Mouse (Mus musculus): ENCODE measurements around the gene Col9a2. TPM values are rescaled to one million over a fixed set of nuclear protein-coding genes. Genes with fewer than 3 reads are reported as not detected.

The Col9a2 gene
- polyA plus RNA-seq (2012; ENCODE audit: insufficient read depth, insufficient read length, missing spikeins), result not detected in 2 replicates

GRCm38 (mm10) chr4:121039331-121040115 lies at the start of gene Col9a2:
Gene Col9a2 (plus strand): TSS chr4:121039385.
- Histone ChIP-seq H3K4me1 (ENCODE audit: control insufficient read depth, insufficient read depth, insufficient read length, low read length) (no peaks in the 10 kb centered on the region), H3K27ac (replicated peaks; ENCODE audit: low read depth, low read length) (no peak within 1 kb of the TSS), H3K4me3 (ENCODE audit: insufficient read depth, low read depth, low read length) (0 out of 2 replicates have a peak within 1 kb of the TSS, but pooled peaks have one; percentile 16)

DNA sequence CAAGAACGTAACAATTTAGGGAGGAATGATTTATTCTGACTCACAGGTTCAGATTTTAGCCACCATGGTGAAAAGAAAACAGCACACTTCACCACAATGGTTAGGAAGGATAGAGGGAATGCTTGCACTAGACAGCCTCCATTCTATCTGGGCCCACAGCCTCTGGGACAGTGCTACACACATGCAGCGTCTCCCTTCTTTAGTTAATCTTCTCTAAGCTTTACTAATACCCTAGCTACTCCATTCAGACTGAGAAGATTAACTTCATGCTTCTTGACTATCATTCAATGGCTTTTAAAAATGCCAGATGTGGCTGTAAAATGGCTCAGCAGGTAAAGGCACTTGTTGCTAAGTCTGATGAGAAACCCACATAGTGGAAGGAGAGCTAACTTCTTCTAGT lies 46.9 kb upstream of the Col9a2 start:
- H3K4me3 ChIP-seq (ENCODE audit: insufficient read depth, low read depth, low read length), result no peak overlapping the region
- H3K27ac ChIP-seq (replicated peaks; ENCODE audit: low read depth, low read length), result no peak overlapping the region; the same call in 1 of the 2 replicates
- H3K4me1 ChIP-seq (ENCODE audit: control insufficient read depth, insufficient read depth, insufficient read length, low read length), result 0 out of 2 replicates have a peak, but pooled peaks cover 5% of the 10 kb centered on the region

DNA sequence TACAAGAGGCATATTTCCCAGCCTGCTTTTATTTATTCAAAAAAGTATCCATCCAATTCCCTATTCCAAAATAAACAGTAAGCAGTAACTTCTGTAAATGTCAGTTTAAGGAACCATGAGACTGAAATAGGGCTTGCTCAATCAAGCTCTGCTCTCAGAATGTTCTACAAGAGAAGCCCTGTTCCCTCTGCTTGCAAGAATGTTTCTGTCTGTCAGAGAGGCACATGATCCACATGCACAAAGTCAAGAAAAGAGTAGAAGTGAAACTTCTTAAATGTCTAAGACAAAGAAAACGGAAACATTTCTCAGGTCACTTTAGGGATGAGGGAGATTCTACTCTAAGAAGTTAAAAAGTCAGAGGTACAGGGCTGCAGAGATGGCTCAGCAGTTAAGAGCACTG lies 46.2 kb upstream of the Col9a2 start:
- H3K27ac ChIP-seq (replicated peaks; ENCODE audit: low read depth, low read length), result no peak overlapping the region
- H3K4me1 ChIP-seq (ENCODE audit: control insufficient read depth, insufficient read depth, insufficient read length, low read length), result 0 out of 2 replicates have a peak, but pooled peaks cover 7% of the 10 kb centered on the region
- no peak overlapping the region for H3K4me3 ChIP-seq (ENCODE audit: insufficient read depth, low read depth, low read length)

- H3K4me3 ChIP-seq (ENCODE audit: insufficient read depth, low read depth, low read length), result no peak overlapping the region
- H3K27ac ChIP-seq (replicated peaks; ENCODE audit: low read depth, low read length), result no peak overlapping the region
- H3K4me1 ChIP-seq (ENCODE audit: control insufficient read depth, insufficient read depth, insufficient read length, low read length), result peaks cover 13% of the 10 kb centered on the region; the same call in 1 of the 2 replicates
Observed at GRCm38 (mm10) chr4:120995911-120996310, 43.3 kb upstream of the Col9a2 start.

- no peak overlapping the region for H3K4me3 ChIP-seq (ENCODE audit: insufficient read depth, low read depth, low read length)
- peaks cover 27% of the 10 kb centered on the region for H3K4me1 ChIP-seq (ENCODE audit: control insufficient read depth, insufficient read depth, insufficient read length, low read length)
- no peak overlapping the region for H3K27ac ChIP-seq (replicated peaks; ENCODE audit: low read depth, low read length)
Observed at GRCm38 (mm10) chr4:121001042-121001441, 38.1 kb upstream of the Col9a2 start.

DNA sequence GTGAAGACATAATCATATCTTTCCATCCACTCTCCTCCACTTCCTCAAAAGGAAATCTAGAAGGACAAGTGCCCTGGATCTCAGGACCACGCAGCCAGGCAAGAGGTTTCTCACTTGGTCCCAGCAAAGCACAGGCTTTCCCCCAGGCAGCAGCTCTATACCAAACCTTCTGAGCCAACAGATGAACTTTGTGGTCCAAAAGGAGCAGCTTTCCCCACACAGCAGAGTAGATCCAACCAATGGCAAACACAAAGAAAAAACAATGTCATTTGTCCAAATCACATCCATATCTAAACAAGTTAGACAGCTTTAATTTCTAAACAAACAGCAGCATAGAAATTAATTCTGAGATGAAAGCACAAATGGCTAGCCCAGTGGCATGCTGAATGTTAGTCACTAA lies 37.5 kb upstream of the Col9a2 start:
- peaks cover 27% of the 10 kb centered on the region for H3K4me1 ChIP-seq (ENCODE audit: control insufficient read depth, insufficient read depth, insufficient read length, low read length)
- no peak overlapping the region for H3K27ac ChIP-seq (replicated peaks; ENCODE audit: low read depth, low read length)
- H3K4me3 ChIP-seq (ENCODE audit: insufficient read depth, low read depth, low read length), result no peak overlapping the region

GRCm38 (mm10) chr4:121002400-121003171 lies 36.6 kb upstream of the Col9a2 start:
- no peak overlapping the region for H3K4me3 ChIP-seq (ENCODE audit: insufficient read depth, low read depth, low read length)
- H3K4me1 ChIP-seq (ENCODE audit: control insufficient read depth, insufficient read depth, insufficient read length, low read length), result peaks cover 25% of the 10 kb centered on the region
- H3K27ac ChIP-seq (replicated peaks; ENCODE audit: low read depth, low read length), result peak overlapping the region; percentile 14; the same call in 1 of the 2 replicates

DNA sequence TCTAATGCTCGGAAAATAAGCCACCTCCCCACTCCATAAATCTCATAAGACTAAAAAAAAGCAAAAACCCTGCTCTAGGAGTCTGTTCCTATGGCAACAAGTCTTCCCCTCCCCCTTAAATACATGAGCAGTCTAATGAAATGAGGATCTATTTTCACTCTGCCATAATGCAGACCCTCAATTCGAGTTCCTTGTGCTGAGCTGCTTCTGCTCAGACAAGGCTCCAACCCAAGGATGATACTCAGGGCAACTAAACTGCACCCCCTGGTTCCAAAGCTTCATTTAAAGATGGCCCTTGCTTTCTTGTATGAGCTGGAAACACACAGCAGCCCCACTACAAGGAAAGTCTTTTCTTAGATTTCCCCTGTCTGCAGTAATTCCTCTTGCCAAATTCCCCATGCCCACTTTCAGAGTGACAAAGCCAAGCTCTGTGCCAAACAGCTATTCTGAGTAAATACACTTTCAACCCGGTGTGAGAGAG lies 35.5 kb upstream of the Col9a2 start:
- Histone ChIP-seq H3K4me1 (ENCODE audit: control insufficient read depth, insufficient read depth, insufficient read length, low read length) (peaks cover 24% of the 10 kb centered on the region), H3K4me3 (ENCODE audit: insufficient read depth, low read depth, low read length) (no peak overlapping the region), H3K27ac (replicated peaks; ENCODE audit: low read depth, low read length) (no peak overlapping the region)

GRCm38 (mm10) chr4:121004679-121005078 lies 34.5 kb upstream of the Col9a2 start:
- Histone ChIP-seq H3K4me1 (ENCODE audit: control insufficient read depth, insufficient read depth, insufficient read length, low read length) (peaks cover 24% of the 10 kb centered on the region), H3K27ac (replicated peaks; ENCODE audit: low read depth, low read length) (peak overlapping the region; percentile 59), H3K4me3 (ENCODE audit: insufficient read depth, low read depth, low read length) (no peak overlapping the region)

- peaks cover 23% of the 10 kb centered on the region for H3K4me1 ChIP-seq (ENCODE audit: control insufficient read depth, insufficient read depth, insufficient read length, low read length)
- no peak overlapping the region for H3K4me3 ChIP-seq (ENCODE audit: insufficient read depth, low read depth, low read length)
- H3K27ac ChIP-seq (replicated peaks; ENCODE audit: low read depth, low read length), result no peak overlapping the region
Observed at GRCm38 (mm10) chr4:121007006-121007405, 32.2 kb upstream of the Col9a2 start.

GRCm38 (mm10) chr4:121008071-121008745 lies 31.0 kb upstream of the Col9a2 start:
- H3K4me1 ChIP-seq (ENCODE audit: control insufficient read depth, insufficient read depth, insufficient read length, low read length), result peaks cover 19% of the 10 kb centered on the region
- no peak overlapping the region for H3K4me3 ChIP-seq (ENCODE audit: insufficient read depth, low read depth, low read length)
- no peak overlapping the region for H3K27ac ChIP-seq (replicated peaks; ENCODE audit: low read depth, low read length)

DNA sequence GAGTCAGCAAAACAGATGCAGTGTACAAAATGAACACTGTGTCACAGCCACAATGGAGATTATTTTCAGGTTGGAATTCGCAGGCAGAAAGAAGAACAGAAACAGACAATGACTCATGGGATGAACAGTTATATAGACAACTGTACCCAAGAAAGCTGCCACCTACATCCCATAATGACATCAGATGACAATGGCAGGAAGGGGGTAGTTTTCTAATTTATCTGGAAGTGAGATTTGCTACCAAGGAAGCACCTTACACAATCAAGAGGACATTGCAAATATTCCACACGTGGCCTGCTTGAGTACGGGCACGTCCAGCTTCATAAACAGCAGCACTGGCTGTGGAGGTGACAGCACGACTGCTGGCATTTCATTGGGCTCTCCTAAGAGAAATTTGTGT lies 30.0 kb upstream of the Col9a2 start:
- Histone ChIP-seq H3K4me1 (ENCODE audit: control insufficient read depth, insufficient read depth, insufficient read length, low read length) (peaks cover 19% of the 10 kb centered on the region), H3K4me3 (ENCODE audit: insufficient read depth, low read depth, low read length) (no peak overlapping the region), H3K27ac (replicated peaks; ENCODE audit: low read depth, low read length) (no peak overlapping the region)

DNA sequence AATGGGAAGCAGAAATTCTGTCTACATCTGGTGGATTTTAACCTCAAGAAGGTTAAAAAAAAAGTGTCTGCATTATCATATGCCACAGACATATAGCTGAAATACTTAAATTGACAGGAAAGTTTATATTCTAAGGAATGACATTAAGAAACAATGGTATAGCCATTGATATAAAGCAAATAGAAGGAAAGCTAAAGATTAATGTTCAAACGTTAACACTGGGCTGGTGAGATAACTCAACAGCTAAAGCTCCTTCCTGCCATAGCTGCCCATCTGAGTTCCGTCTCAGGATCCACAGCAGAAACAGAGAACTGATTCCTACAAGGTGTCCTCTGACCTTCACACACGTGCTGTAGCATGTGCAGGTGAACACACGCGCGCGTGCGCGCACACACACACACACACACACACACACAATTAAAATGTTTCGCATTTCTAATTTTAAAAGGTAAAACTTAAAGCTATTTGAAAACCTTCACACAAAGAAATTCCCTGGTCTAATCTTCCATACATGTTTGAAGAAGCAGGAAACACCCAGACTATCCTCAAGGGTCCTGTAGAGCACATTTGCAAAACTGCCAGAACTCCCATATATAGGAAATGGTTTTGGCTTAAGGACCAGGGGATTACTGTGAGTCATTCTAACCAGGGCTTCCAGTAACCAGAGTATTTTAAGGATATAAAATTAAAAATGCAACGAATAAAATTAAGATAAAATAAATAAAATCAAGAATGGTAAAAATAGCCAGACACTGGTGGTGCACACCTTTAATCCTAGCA lies 28.2 kb upstream of the Col9a2 start:
- H3K4me3 ChIP-seq (ENCODE audit: insufficient read depth, low read depth, low read length), result no peak overlapping the region
- H3K4me1 ChIP-seq (ENCODE audit: control insufficient read depth, insufficient read depth, insufficient read length, low read length), result peaks cover 13% of the 10 kb centered on the region
- no peak overlapping the region for H3K27ac ChIP-seq (replicated peaks; ENCODE audit: low read depth, low read length)

GRCm38 (mm10) chr4:121014594-121015267 lies 24.5 kb upstream of the Col9a2 start:
- H3K27ac ChIP-seq (replicated peaks; ENCODE audit: low read depth, low read length), result no peak overlapping the region
- no peak overlapping the region for H3K4me3 ChIP-seq (ENCODE audit: insufficient read depth, low read depth, low read length)
- peaks cover 8% of the 10 kb centered on the region for H3K4me1 ChIP-seq (ENCODE audit: control insufficient read depth, insufficient read depth, insufficient read length, low read length)

Data from brown adipose tissue, adult 24 weeks (tissue).